Comparison of ENCODE assay signal across 24 mouse cellular contexts in genomic region chr7:129950456-129950855, GRCm38 (mm10).
DNase-seq lines count a peak whose midpoint lies in the region; ATAC-seq lines count a peak whose summit lies in the region.
"Had no signal": no experiment of that assay in that cellular context is flagged by ENCODE, and none has a peak within 500 bp of the region (broad histone marks: within the 10 kb centered on the region; RNA-seq: fewer than 3 reads in every experiment).

No protein-coding gene starts in this region.

- peak; percentile 14 to 17 for DNase-seq in cerebellum, postnatal 25 days
- DNase-seq in cerebellum, postnatal 14 days, result no peak
- peak; percentile 22 for DNase-seq in kidney, postnatal 10 days
- no peak for DNase-seq in thymus, postnatal 10 days (ENCODE audit: low spot score in 2 of 2)
- DNase-seq: adrenal gland, adult 2 months; adrenal gland, postnatal 10 days; adrenal gland, postnatal 25 days; B cell, adult 2 months; cerebellum, adult 11 months; cerebellum, adult 18-20 months; cerebellum, adult 8-10 months; cerebellum, adult 9-11 months; embryo, embryonic 11 days had no signal

- H3K27ac ChIP-seq in kidney, embryonic 15.5 days, result no peak overlapping the region
- H3K27ac ChIP-seq in embryonic facial prominence, embryonic 15.5 days (replicated peaks), result peak overlapping the region; percentile 65; the same call in 1 of the 2 replicates
- H3K27ac ChIP-seq: forebrain, embryonic 10.5 days; forebrain, embryonic 12.5 days had no signal

- H3K27me3 ChIP-seq in kidney, embryonic 15.5 days, result no peaks in the 10 kb centered on the region
- H3K27me3 ChIP-seq in embryonic facial prominence, embryonic 15.5 days, result no peaks in the 10 kb centered on the region
- H3K27me3 ChIP-seq: embryonic facial prominence, embryonic 12.5 days; forebrain, embryonic 12.5 days; Patski had no signal

- H3K4me1 ChIP-seq in kidney, embryonic 15.5 days, result no peaks in the 10 kb centered on the region
- H3K4me1 ChIP-seq in embryonic facial prominence, embryonic 15.5 days, result peaks cover 17% of the 10 kb centered on the region
- H3K4me1 ChIP-seq: forebrain, embryonic 10.5 days; forebrain, embryonic 12.5 days had no signal

- no peaks in the 10 kb centered on the region for H3K9me3 ChIP-seq in kidney, embryonic 15.5 days (replicated peaks)
- H3K9me3 ChIP-seq in embryonic facial prominence, embryonic 15.5 days (replicated peaks), result no peaks in the 10 kb centered on the region
- H3K9me3 ChIP-seq: embryonic facial prominence, embryonic 12.5 days; forebrain, embryonic 10.5 days; forebrain, embryonic 12.5 days had no signal

- H3K9ac ChIP-seq in kidney, embryonic 15.5 days, result no peak overlapping the region
- no peak overlapping the region for H3K9ac ChIP-seq in embryonic facial prominence, embryonic 15.5 days
- H3K9ac ChIP-seq: embryonic facial prominence, embryonic 12.5 days; forebrain, embryonic 12.5 days had no signal

- WGBS in kidney, embryonic 15.5 days, result 76% methylated on average over 1 of the region's 1 CpGs
- WGBS in embryonic facial prominence, embryonic 15.5 days, result 95% methylated on average over 1 of the region's 1 CpGs

- H3K4me2 ChIP-seq in kidney, embryonic 15.5 days, result no peak overlapping the region
- H3K4me2 ChIP-seq in embryonic facial prominence, embryonic 15.5 days (replicated peaks), result no peak overlapping the region
- H3K4me2 ChIP-seq: embryonic facial prominence, embryonic 12.5 days; forebrain, embryonic 12.5 days had no signal

- no peaks in the 10 kb centered on the region for H3K36me3 ChIP-seq in kidney, embryonic 15.5 days
- no peaks in the 10 kb centered on the region for H3K36me3 ChIP-seq in embryonic facial prominence, embryonic 15.5 days
- H3K36me3 ChIP-seq: embryonic facial prominence, embryonic 12.5 days; forebrain, embryonic 10.5 days; forebrain, embryonic 12.5 days; G1E had no signal

- H3K4me3 ChIP-seq in kidney, embryonic 15.5 days (replicated peaks), result no peak overlapping the region
- no peak overlapping the region for H3K4me3 ChIP-seq in embryonic facial prominence, embryonic 15.5 days (replicated peaks)
- H3K4me3 ChIP-seq: embryonic facial prominence, embryonic 12.5 days; erythroblast, embryonic 14.5 days; forebrain, embryonic 10.5 days; forebrain, embryonic 12.5 days had no signal

- ATAC-seq in kidney, embryonic 15.5 days (replicated peaks; ENCODE audit: low FRiP score), result no peak
- ATAC-seq in embryonic facial prominence, embryonic 15.5 days (ENCODE audit: insufficient number of reproducible peaks, low FRiP score, low TSS enrichment, low read depth), result no peak
- ATAC-seq: CD4-positive, CD25-positive, alpha-beta regulatory T cell, adult 4 months; forebrain, embryonic 14.5 days; forebrain, embryonic 16.5 days; Patski had no signal

Comparison
In these comparisons a context has a peak if more than half of its experiments do, and no peak if none do; other contexts are left out.
1. DNase-seq: peak in cerebellum, postnatal 25 days (2 of 2) and kidney, postnatal 10 days (single experiment); none in cerebellum, postnatal 14 days (0 of 2) and thymus, postnatal 10 days (0 of 2).